Mouse (Mus musculus): ENCODE results near the gene Actr1a.

The Actr1a gene

DNA sequence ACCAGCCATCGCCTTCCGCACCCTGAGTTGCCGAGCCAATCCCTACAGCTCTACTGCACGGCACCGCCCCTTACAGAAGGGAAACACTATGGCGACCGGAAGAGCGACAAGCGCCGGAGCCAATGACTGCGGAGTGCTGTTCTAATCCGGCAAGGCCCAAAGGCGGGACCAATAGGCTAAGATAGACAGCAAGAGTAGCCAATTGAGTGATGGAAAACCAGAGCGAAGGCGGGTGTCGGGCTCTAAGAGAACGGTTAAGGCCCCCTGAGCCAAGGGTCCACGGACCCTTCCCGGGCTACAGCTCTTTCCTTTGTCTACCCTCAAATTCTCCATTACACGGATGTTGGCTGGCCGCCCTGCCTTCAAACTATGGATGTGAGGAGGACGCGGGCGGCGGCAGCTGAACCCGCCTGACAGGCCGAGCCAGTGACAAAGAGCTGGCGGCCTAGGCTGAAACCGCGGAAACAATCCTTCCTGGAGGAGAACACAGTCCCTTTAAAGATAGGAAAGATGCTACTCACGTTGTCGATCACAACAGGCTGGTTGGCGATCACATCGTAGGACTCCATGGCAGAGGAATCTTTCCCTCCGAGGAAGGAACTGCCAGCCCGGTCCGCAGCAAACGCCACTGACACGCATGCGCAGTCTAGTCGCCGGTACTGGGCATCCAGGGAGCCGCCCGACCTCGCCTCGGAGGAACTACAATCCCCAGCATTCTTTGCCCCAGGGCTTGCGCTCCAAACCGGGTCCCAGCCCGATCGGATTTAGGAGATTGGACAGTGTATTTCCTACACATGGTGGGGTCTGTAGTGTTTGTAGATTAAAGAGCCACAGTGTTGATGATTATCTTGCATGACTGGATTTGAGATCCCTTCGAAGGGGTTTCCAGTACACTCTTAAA is at the start of gene Actr1a:
TSS of gene Actr1a (minus strand) at position 640 of the 901 bp plus-strand sequence.
- DNase-seq (ENCODE audit: low spot score), result peak; percentile 99

DNA sequence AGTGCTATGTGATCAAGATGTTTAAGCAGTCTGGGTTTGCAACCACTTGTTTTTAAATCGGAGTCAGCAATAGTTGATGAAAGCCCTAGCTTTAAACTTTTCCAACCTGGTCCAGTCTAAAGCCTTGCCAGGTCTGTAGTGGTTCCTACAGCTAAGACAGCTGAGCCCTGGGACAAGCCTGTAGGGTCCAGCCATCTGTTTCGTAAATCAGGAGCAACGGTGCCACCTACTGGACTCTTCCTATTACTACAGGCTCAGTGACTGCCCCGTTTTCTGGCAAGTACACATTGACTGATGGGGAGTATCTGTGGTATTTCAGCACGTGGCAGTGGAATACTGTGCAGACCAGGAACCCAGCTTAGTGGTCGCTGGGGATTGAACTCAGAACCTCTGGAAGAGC is 48.7 kb upstream of the Actr1a start:
- peak; percentile 85 for DNase-seq (ENCODE audit: low spot score)

DNA sequence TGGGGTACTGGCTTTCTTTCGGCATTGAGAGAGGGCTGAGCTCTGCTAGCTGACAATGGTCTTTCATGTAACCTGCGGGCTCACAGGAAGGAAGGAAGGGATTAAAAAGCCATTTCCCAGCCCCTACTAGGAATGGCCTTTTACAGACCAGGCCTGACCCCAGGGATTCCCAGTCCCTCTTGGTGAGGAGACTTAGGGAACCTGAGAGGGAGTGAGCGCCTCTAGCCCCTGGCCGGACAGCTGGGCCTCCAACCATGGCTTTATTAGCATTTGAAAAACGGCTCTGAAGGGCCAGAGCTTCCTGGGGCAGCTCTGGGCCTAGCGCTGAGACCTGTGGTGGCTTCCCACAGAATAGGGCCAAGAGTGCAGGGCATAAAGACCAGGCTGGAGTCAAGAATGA is 48.0 kb upstream of the Actr1a start:
- DNase-seq (ENCODE audit: low spot score), result no peak

DNA sequence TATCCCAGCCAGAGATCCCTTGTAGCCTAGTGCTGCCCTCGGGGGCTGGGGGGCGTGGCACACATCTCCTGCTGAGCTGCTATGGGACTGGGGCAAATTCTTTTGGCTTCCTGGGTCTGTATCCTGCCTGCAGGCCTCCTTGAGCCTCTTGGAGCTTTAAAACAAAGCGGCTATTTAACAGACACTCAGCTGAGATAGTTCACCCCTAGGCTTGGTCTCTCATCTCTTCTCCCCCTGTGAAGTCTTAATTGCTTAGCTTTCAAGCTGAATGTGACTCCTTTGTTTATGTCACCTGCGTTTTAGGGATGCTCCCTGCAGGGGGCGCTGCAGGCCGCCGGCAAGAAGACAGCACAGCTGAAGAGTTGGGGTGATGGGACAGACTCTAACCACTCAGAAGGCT is 39.9 kb upstream of the Actr1a start:
- no peak for DNase-seq (ENCODE audit: low spot score)

DNA sequence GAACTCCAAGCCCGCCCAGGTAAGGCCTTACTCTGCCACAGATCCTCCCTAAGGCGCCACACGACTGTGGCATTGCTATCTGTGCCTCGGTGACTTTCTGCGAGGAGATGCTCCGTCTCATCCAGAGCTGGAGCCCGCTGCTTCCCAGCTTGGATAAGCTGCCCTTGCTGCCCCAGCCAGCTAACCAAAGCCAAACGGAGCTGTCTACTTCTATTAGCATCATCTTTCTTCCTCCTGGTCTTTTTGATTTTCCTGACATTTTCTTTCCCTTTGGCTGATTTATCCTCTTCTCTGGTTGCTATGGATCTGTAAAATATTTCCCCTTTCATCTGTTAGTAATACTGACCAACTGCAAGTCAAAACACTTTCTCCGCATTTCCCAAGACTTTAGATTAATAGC is 39.0 kb upstream of the Actr1a start:
- DNase-seq (ENCODE audit: low spot score), result no peak

DNA sequence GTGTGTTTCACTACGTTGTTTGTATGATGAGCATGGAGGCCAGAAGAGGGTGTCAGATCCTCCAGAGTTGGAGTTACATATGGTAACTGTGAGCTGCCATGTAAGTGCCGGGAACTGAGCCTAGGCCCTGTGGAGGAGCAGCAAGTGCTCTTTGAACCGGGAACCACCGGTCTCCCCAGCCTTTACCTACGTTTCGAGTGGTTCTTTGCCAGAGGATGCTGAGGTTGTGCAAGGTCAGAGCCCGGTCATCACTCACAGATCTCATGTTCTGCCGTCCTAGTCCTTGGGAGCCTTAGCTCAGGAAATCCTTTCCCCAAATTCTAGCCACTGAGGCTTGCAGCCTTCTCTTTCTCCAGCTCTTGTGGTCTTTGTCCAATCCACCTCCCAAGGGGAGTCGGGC is 38.6 kb upstream of the Actr1a start:
- DNase-seq (ENCODE audit: low spot score), result no peak

DNA sequence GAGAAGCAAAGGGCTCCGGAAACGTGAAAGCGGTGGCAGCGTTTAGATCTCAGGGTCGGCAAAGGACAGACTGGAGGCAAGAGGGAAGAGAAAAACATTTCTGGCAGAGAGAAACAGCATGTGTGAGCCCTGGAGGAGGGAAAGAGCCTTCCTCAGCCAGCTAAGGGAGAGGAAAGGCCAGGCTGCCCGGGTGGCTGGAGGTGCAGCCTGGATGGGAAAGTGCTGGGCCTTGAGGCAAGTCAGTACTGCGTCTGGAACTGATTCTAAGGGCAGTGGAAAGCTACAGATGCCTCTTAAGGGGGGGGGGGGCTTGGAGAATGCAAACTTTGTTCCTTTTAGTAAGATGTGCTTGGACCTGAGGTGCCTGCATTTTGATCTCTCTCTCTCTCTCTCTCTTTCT is 38.2 kb upstream of the Actr1a start:
- DNase-seq (ENCODE audit: low spot score), result no peak

DNA sequence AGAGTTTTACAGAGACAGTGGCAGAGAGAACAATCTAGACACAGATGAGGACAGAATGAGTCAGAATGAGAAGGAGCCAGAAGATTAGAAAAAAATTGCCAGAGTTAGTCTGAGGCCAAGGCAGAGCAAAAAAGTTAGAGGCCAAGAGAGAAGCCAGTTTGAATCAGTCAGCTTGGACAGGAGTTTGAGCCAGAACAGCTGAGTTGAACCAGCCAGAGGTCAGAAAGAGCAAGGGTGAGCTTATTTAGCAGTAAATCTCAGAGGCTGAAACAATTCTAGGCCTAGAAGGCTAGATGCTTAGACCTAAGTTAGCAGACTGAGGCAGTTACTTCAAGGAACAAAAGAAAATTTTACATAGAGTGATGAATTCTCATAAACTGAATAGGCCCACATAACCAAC is 33.7 kb upstream of the Actr1a start:
- no peak for DNase-seq (ENCODE audit: low spot score)

DNA sequence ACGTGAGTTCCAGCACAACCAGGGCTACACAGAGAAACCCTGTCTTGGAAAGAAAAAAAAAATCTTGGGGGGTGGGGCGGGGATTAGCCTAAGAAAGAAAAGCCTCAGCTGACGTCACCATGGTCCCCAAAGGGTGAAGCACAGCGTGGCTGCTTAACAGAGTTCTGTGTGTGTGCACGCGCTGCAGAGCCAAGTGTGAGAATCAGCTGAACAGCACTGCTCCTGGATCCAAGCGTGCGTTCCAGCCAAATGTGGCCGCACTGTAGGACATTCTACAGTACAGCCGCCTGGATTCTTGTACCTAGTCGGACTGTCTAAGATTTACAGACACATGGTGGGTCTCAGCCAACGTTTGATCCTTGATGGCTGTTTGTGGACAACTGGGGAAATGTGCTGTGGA is 30.9 kb upstream of the Actr1a start:
- no peak for DNase-seq (ENCODE audit: low spot score)

DNA sequence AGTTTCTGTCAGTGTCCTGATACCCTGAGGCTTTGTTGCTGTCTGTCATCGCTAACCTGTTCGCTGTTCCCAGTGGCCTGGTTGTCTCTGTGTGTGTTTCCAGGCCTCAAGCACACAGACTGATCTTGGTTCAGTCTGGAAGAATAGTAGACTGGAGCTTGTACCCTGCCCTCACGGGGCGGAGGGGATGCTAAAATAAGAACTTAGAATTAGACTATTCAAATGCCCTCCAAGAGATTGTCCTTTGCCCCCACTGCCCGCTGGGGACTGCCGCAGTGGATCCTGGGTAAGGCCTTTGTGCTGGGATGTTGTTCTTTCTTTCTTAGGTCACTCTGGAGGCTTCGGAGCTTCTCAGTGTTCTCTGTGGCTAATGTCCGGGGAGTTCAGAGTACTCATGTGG is 29.7 kb upstream of the Actr1a start:
- no peak for DNase-seq (ENCODE audit: low spot score)

DNA sequence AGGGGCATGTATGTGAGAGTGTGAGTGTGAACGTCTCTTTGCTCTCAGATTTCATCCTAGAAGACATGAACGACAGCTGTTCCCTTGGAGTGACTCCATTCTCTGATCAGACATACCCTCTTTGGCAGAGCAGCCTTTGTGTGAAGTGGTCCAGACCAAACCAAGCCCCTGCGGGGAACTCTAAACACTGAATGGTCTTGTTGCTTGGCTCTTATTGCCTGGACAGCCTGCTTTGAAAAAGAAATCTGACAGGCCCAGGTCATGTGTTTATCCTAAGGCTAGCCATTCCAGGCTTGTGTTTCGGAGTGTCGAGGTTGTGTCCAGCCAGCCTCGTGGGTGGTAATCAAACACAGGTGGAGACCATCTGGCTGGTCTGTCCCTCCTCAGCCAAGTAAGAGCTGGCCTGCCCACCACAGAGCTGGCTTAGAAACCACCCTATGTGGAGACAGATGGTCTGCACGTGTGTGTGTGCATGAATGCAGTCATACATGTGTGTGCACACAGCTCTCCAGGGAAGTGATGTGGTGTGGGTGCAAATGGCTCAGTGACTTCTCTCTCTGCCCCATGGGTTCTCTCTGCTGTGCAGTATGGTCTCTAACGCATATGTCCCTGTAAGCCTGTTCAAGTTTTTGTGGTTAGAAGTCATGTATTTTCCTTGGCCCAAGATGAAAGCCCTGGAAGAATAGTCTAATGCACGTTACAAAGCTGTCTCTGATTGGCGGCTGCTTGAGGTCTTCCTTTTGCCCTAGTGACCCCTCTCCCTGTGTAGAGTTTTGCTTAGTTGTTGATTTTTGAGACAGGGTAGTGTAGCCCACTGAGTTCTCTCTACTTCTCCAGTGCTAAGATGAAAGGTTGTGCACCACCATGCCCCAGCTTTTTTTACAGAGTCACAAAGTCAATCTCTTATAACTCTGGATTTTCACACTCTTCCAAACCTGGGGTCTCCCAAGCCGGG is 27.1 kb upstream of the Actr1a start:
- no peak for DNase-seq (ENCODE audit: low spot score)

DNA sequence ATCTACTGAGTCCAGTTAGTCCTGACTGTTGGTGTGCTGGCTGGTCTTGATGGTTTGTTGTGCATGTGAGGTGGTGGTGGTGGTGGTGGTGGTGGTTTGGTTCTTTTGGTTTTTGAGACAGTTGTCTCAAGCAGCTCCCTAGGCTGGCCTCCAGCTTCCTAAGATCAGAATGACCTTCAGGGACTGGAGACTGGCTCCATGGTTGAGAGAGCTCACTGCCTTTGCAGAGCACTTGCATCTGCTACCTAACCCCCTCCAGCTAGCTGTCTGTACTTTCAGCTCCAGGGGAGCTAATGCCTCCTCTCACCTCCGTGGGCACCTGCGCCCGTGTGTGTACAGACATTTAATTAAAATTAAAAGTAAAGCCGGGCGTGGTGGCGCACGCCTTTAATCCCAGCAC is 24.9 kb upstream of the Actr1a start:
- DNase-seq (ENCODE audit: low spot score), result no peak

DNA sequence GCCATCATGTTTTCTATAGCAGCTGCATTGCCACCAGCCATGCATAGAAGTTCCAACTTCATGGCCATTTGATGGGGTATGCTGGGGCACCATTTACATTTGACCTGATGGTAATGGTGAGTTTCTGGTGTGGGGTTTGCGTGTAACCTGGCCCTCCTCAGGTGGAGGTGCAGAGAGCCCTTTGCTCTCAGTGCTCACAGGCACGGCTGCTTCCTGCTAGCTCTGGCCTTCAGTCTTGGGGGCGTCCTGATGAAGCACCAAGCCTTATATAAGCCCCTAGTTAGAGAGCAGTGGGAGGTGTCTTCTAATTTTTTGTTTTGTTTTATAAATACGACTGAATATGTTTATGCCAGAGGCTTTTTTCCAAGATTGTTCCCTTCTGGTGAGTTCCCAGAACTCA is 22.5 kb upstream of the Actr1a start:
- DNase-seq (ENCODE audit: low spot score), result no peak

DNA sequence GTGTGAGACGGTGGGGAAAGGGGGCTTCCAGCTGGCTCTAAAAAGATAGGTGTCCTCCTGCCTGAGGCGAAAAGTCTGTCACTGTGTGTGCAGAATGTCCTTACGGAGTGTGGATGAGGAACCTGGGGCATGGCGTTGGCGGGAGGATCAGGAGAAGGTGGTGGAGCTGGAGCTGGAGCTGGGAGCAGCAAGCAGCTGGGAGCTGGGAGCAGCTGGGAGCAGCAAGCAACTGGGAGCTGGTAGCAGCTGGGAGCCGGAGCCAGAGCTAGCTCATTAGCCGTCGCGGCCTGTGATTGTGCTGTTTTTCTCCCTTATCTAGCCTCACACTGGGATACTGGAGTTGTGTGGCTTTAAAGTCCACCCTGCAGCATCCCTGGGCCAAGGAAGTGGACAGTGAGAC is 20.7 kb upstream of the Actr1a start:
- no peak for DNase-seq (ENCODE audit: low spot score)

DNA sequence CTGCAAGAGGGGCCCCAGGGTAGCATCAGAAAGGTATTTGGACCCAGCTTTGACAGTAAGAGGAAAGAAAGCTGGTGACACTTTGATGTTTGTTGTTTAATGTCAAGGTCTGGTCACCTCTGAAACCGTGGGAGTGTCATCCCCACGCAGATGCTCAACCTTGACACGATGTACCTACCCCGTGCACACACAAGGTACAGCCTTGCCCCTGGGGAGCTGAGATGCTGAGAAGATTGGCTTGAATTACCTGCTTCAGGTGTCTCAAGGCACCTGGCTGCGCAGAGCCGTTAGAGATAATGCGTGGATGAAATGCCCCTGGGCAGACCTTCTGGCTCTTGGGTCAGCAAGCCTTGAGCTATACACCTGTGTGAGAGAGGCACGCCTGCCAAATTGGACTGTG is 18.9 kb upstream of the Actr1a start:
- DNase-seq (ENCODE audit: low spot score), result no peak

DNA sequence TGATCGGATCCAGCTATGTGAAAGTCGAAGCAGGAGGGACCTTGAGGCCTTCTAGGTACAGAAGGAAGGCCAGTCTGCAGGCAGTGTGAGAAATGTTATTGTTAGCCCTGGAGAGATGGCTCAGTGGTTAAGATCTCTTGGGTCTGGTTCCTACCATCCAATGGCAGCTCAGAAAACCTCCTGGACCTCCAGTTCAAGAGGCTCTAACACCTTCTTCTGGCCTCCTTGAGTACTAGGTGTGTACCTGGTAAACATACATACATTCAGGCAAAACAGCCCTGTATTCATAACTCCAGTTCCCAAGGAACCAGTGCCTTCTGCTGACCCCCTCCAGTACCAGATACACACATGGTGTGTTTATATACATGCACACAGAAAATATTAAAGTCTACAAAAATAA is 18.4 kb upstream of the Actr1a start:
- no peak for DNase-seq (ENCODE audit: low spot score)

DNA sequence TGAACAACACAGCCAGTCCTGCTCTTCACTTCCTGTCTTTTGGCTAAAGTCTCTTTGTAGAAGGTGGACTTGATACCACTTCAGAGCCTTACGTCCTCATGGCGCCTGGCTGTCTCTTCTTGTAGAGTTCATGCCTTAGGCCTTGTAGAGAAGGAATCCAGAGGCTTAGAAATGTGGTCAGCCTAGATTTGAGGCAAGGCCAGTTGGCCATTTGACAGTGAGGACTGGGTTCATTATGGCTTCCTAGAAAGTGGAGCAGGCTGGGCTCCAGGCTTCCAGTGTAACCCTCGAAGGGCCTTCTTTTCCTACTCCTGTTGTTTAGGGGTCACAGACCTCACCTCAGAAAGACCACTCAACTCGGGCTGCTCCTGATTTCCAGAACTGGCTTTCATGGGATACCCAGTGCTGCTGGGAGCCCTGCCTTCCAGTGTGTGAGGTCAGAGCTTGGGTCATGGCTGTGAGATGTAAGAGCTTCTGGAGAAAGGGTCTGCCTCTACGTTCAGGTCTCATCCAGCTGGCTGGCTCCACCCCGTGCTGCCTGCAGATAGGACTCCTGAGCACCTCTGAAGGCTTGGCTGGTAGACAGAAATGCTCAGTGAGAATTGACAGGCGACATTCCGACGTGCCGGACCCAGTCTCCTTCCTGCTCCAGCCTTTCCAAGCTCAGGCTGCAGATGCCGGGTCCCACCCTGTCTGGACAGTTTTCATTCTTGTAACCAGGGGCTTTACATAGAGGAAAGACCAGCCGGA is 16.7 kb upstream of the Actr1a start:
- DNase-seq (ENCODE audit: low spot score), result no peak

DNA sequence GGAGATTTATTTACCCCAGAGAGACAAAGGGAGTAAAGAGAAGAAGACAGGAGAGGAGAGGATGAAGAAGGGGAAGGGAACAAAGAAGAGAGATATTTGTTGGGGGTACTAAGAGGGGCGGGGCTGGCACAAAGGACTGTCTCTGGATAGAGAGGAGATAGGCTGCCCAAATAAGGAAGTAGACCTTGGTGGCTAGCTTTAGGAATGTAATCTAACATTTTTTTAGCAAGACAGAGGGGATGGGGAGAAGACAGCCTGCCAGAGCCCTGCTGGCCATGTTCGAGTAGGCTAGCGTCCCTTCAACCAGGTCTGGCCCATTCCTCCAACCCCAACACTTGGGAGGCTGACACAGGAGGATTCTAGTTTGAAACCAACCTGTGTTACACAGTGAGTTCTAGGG is 14.0 kb upstream of the Actr1a start:
- DNase-seq (ENCODE audit: low spot score), result no peak

DNA sequence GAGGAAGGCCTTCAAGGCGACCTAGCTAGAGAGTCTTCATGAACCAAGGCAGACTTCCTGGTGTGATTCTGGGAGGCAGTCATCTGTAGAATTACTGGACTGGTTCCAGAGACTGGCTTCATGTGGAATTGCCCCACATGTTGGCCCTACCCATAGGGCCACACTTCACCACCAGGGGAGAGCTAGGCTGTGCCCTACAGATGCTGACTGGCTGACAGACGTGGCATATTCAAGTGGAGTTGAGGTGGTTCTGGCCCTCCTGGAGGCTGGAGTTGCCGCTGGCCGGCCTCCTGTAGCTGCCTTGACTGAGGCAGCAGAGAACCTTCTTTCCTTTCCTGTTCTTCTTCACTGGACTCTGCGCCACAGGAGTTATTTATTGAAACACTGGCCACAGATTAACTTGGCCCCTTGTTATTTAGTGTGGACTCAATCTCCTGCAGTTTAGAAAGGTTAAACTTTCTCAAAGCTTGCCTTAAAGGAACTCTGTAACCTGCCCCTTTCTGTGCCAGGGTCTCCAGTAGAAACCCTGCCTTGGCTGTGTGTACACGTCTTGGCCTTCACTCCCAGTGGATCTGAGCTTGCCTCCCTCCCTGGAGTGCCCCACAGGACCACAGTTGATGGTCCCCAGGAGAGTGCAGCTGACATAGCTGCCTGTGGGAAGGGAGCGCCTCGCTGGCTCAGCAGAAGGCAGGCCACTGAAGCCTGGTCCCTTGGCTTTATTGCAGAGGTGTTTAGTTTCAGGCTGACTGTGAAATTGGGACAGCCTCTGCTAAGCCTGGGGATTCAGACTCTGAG is 11.2 kb upstream of the Actr1a start:
- no peak for DNase-seq (ENCODE audit: low spot score)

DNA sequence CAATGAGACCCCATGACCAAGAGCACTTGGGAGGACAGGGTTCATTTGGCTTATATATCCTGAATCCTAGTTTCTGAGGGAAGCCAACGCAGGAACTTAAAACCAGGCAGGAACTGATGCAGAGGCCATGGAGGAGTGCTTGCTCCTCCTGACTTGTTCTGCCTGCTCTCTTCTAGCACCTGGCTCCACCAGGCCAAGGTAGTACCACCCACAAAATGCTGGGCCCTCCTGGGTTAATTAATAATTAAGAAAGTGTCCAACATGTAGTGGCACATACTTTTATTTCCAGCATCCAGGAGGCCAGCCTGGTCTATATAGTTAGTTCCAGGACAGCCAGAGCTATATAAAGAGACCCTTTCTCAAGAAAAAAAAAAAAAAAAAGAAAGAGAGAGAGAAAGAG is 8.5 kb upstream of the Actr1a start:
- no peak for DNase-seq (ENCODE audit: low spot score)

DNA sequence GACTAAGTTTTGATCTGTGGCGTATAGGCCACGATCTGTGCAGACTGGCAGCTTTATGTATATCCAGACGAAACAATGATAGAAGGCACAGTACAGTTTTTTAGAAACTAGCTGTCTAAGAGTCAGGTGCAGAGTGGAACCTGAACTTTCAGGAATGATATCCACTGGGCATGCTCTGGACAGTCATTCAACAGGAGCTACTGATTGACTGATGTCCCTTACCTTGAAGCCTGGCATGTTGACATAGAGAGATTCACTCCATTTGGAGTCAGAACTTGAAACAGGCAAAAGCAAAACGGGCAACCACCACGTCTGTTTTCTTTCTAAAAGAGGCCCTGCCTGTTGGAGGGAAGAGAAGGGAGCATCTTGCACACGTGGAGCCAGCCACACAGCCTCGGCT is 5.0 kb upstream of the Actr1a start:
- no peak for DNase-seq (ENCODE audit: low spot score)

DNA sequence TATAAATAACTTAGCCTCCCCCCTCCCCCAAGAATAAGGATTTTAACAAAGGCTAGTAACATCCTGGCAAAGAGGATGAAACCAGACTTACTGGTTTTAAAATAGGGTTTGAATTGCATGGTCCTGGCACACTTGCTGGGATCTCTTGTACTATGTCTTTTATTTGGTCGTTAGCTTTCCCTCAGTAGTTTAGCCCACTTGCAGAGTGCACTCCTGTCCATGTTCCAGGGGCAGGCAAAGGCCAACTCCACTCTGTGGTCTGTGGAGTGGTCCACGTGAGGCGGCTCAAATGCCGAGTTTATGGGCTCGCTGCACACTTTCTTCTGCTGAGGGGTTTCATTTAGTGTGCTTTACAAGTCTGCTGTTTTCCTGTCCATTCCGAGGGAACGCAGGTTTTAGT is 4.3 kb upstream of the Actr1a start:
- DNase-seq (ENCODE audit: low spot score), result no peak

Measured in layer of hippocampus, adult 11-12 months (tissue).